Mouse (Mus musculus): Measurements from ENCODE around the gene Flt3l. TPM values are rescaled to one million over a fixed set of nuclear protein-coding genes. Genes with fewer than 3 reads are reported as not detected.

Flt3l gene
- polyA plus RNA-seq, 1 experiment from 2014 or later, result 0.88 TPM

DNA sequence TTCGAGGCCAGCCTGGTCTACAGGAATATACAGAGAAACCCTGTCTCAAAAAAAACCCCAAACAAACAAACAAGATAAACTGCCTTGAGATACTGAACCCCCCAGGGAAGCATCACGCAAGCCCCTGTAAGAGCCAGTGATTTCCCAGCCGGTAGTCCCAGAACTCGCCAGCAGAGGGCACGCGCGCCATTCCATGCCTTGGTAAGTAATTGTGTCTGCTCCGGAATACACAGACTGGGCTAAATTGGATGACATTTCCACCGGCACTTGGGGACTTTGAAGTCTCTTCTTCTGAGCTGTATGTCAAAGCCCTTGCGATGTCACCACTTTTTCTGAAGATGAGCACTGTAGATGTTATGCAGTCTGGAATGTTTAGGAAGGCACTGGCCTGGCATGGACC is 56.4 kb downstream of the Flt3l start:
- Histone ChIP-seq H3K4me2 (no peak overlapping the region), H3K36me3 (peaks cover 65% of the 10 kb centered on the region), H3K4me1 (peaks cover 26% of the 10 kb centered on the region), H3K27me3 (replicated peaks) (no peaks in the 10 kb centered on the region), H3K27ac (replicated peaks) (no peak overlapping the region), H3K4me3 (no peak overlapping the region), H3K9me3 (no peaks in the 10 kb centered on the region), H3K9ac (0 out of 2 replicates have a peak overlapping the region, but pooled peaks have one; percentile 50)
- ATAC-seq (ENCODE audit: extremely low read depth, insufficient number of reproducible peaks, low FRiP score, low TSS enrichment), result no peak
- 2% methylated on average over 10 of the region's 10 CpGs for WGBS

MicroRNAs encoded within 50 kb of the gene (microRNA counts, 519-probe panel; counts per million panel counts)
- 2,876 counts per million, percentile 66 among the panel's probes with 10 or more counts for microRNA mmu-miR-150

Small RNA genes within 50 kb of the gene (microRNA-seq; reads per million reads assigned to microRNA genes)
- 10.6 reads per million, percentile 28 among the genes with 10 or more reads in this experiment for gene Mir150
- 9.0 reads per million, percentile 26 among the genes with 10 or more reads in this experiment for gene Mir5121
- gene Mir7055, result 0.61 reads per million

Other genes with a start within 250 kb of the Flt3l start
- gene Med25, start 243.7 kb downstream of the Flt3l start, polyA plus RNA-seq (2015; fragmentation: Nextera tagmentation; extraction: Ambion mirVana), result 72.6 and 73.1 TPM in 2 replicates
- gene Fuz, start 240.4 kb downstream of the Flt3l start, polyA plus RNA-seq (2015; fragmentation: Nextera tagmentation; extraction: Ambion mirVana), result 13.6 and 14.6 TPM in 2 replicates
- gene Ap2a1, start 206.9 kb downstream of the Flt3l start, polyA plus RNA-seq (2015; fragmentation: Nextera tagmentation; extraction: Ambion mirVana), result 55.5 and 56.8 TPM in 2 replicates
- 0.11 and 0.14 TPM in 2 replicates for gene Tsks, start 193.2 kb downstream of the Flt3l start, polyA plus RNA-seq (2015; fragmentation: Nextera tagmentation; extraction: Ambion mirVana)
- 9.8 and 10.3 TPM in 2 replicates for gene Cpt1c, start 161.6 kb downstream of the Flt3l start, polyA plus RNA-seq (2015; fragmentation: Nextera tagmentation; extraction: Ambion mirVana)
- 438 and 486 TPM in 2 replicates for gene Prmt1, start 149.9 kb downstream of the Flt3l start, polyA plus RNA-seq (2015; fragmentation: Nextera tagmentation; extraction: Ambion mirVana)
- 63.6 and 68.1 TPM in 2 replicates for gene Irf3, start 138.8 kb downstream of the Flt3l start, polyA plus RNA-seq (2015; fragmentation: Nextera tagmentation; extraction: Ambion mirVana)
- 36.0 and 36.3 TPM in 2 replicates for gene Bcl2l12, start 137.7 kb downstream of the Flt3l start, polyA plus RNA-seq (2015; fragmentation: Nextera tagmentation; extraction: Ambion mirVana)
- gene Scaf1, start 120.1 kb downstream of the Flt3l start, polyA plus RNA-seq (2015; fragmentation: Nextera tagmentation; extraction: Ambion mirVana), result 27.0 and 27.1 TPM in 2 replicates
- 71.6 and 82.6 TPM in 2 replicates for gene Rras, start 118.5 kb downstream of the Flt3l start, polyA plus RNA-seq (2015; fragmentation: Nextera tagmentation; extraction: Ambion mirVana)
- gene Prr12, start 83.6 kb downstream of the Flt3l start, polyA plus RNA-seq (2015; fragmentation: Nextera tagmentation; extraction: Ambion mirVana), result 6.8 and 7.1 TPM in 2 replicates
- 46.6 and 49.6 TPM in 2 replicates for gene Nosip, start 74.0 kb downstream of the Flt3l start, polyA plus RNA-seq (2015; fragmentation: Nextera tagmentation; extraction: Ambion mirVana)
- 12.5 and 13.6 TPM in 2 replicates for gene Prrg2, start 73.8 kb downstream of the Flt3l start, polyA plus RNA-seq (2015; fragmentation: Nextera tagmentation; extraction: Ambion mirVana)
- 271 and 277 TPM in 2 replicates for gene Rcn3, start 44.2 kb downstream of the Flt3l start, polyA plus RNA-seq (2015; fragmentation: Nextera tagmentation; extraction: Ambion mirVana)
- 38.0 and 38.1 TPM in 2 replicates for gene Fcgrt, start 32.6 kb downstream of the Flt3l start, polyA plus RNA-seq (2015; fragmentation: Nextera tagmentation; extraction: Ambion mirVana)
- 982 and 1,095 TPM in 2 replicates for gene Rps11, start 12.0 kb downstream of the Flt3l start, polyA plus RNA-seq (2015; fragmentation: Nextera tagmentation; extraction: Ambion mirVana)
- 688 and 785 TPM in 2 replicates for gene Rpl13a, start 7.7 kb downstream of the Flt3l start, polyA plus RNA-seq (2015; fragmentation: Nextera tagmentation; extraction: Ambion mirVana)
- gene Gm45713, start 201 bp downstream of the Flt3l start, polyA plus RNA-seq (2015; fragmentation: Nextera tagmentation; extraction: Ambion mirVana), result 0.17 TPM in 1 of 2 replicates, not detected in the other
- 82.2 and 89.3 TPM in 2 replicates for gene Pih1d1, start 17.9 kb upstream of the Flt3l start, polyA plus RNA-seq (2015; fragmentation: Nextera tagmentation; extraction: Ambion mirVana)
- gene Aldh16a1, start 18.2 kb upstream of the Flt3l start, polyA plus RNA-seq (2015; fragmentation: Nextera tagmentation; extraction: Ambion mirVana), result 31.8 and 33.4 TPM in 2 replicates
- gene Slc17a7, start 27.5 kb upstream of the Flt3l start, polyA plus RNA-seq (2015; fragmentation: Nextera tagmentation; extraction: Ambion mirVana), result 2.9 and 3.6 TPM in 2 replicates
- not detected in 2 replicates for gene Gfy, start 43.1 kb upstream of the Flt3l start, polyA plus RNA-seq (2015; fragmentation: Nextera tagmentation; extraction: Ambion mirVana)
- gene Pth2, start 44.6 kb upstream of the Flt3l start, polyA plus RNA-seq (2015; fragmentation: Nextera tagmentation; extraction: Ambion mirVana), result not detected in 2 replicates
- 0.51 and 0.74 TPM in 2 replicates for gene Ccdc155, start 68.5 kb upstream of the Flt3l start, polyA plus RNA-seq (2015; fragmentation: Nextera tagmentation; extraction: Ambion mirVana)
- gene Dkkl1, start 75.7 kb upstream of the Flt3l start, polyA plus RNA-seq (2015; fragmentation: Nextera tagmentation; extraction: Ambion mirVana), result 1.5 and 1.7 TPM in 2 replicates
- 127 and 139 TPM in 2 replicates for gene Tead2, start 79.3 kb upstream of the Flt3l start, polyA plus RNA-seq (2015; fragmentation: Nextera tagmentation; extraction: Ambion mirVana)
- gene Cd37, start 102.7 kb upstream of the Flt3l start, polyA plus RNA-seq (2015; fragmentation: Nextera tagmentation; extraction: Ambion mirVana), result 1.7 and 2.4 TPM in 2 replicates
- 0.27 and 0.41 TPM in 2 replicates for gene Slc6a16, start 104.7 kb upstream of the Flt3l start, polyA plus RNA-seq (2015; fragmentation: Nextera tagmentation; extraction: Ambion mirVana)
- gene Slc6a21, start 141.1 kb upstream of the Flt3l start, polyA plus RNA-seq (2015; fragmentation: Nextera tagmentation; extraction: Ambion mirVana), result not detected in 2 replicates
- gene Trpm4, start 197.3 kb upstream of the Flt3l start, polyA plus RNA-seq (2015; fragmentation: Nextera tagmentation; extraction: Ambion mirVana), result 12.7 and 13.5 TPM in 2 replicates
- 24.2 and 27.7 TPM in 2 replicates for gene Hrc, start 198.9 kb upstream of the Flt3l start, polyA plus RNA-seq (2015; fragmentation: Nextera tagmentation; extraction: Ambion mirVana)
- gene Ppfia3, start 230.6 kb upstream of the Flt3l start, polyA plus RNA-seq (2015; fragmentation: Nextera tagmentation; extraction: Ambion mirVana), result 2.3 and 2.9 TPM in 2 replicates
- 1.0 and 1.2 TPM in 2 replicates for gene Lin7b, start 234.2 kb upstream of the Flt3l start, polyA plus RNA-seq (2015; fragmentation: Nextera tagmentation; extraction: Ambion mirVana)